Mouse (Mus musculus): ENCODE results near the gene Gbp10.
"Not testable (repeated sequence)": the region's sequence is repeated elsewhere in the genome, so short reads cannot be mapped to it uniquely, and the experiment has no call there.

DNA sequence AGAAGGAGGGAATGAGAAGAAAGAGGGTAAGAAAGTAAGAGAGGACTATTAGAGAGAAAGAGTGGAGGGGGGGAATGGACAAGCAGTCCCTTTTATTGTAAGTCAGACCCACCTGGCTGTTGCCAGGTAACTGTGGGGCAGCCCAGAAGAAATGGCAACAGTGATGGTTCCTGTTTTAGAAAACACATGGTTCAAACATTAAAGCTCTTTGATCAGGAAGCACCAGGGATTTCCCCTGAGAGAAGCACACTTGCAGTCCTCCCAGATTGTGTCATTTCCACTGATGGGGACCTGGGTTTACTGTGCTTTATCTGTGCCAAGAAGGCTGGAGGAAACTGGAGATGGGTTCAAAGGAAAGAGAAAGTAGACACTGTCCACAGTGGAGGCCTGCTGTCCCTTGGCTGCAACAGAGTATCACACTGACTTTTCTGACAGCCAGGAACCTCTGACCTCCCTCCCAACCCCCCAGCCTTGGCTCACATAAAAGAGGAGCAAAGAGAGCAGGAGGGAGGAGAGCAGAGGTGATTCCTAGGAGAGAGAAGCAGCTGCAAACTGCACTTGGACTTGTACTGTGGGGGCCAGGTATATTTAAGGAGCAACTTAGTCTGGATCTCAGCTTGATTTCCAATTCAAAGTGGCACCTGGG lies 41.3 kb downstream of the Gbp10 start:
- not testable (repeated sequence) for TF ChIP-seq TCF12 (IDR thresholded peaks at IDR 0.05; ENCODE audit: insufficient read depth, poor library complexity, severe bottlenecking); POLR2A (IDR thresholded peaks at IDR 0.05; ENCODE audit: insufficient read length, low read depth); E2F4 (IDR thresholded peaks at IDR 0.05; ENCODE audit: insufficient read depth); MAX (IDR thresholded peaks at IDR 0.05; ENCODE audit: low read depth); USF1 (IDR thresholded peaks at IDR 0.05; ENCODE audit: low read depth); MYOD1 (IDR thresholded peaks at IDR 0.05; ENCODE audit: control insufficient read depth in 1 of 3, insufficient read length in 2 of 3, low read depth in 2 of 3)
